Mouse (Mus musculus) cerebellum, postnatal 14 days (tissue): ENCODE results near the gene Mea1.

Experiments
- DNase-seq, 2 experiments: peaks; one replicate each; pipeline ENCODE4 v3.0.0; 2021; ENCODE audit warnings: mixed read lengths in 2 of 2

Gene Mea1

DNA sequence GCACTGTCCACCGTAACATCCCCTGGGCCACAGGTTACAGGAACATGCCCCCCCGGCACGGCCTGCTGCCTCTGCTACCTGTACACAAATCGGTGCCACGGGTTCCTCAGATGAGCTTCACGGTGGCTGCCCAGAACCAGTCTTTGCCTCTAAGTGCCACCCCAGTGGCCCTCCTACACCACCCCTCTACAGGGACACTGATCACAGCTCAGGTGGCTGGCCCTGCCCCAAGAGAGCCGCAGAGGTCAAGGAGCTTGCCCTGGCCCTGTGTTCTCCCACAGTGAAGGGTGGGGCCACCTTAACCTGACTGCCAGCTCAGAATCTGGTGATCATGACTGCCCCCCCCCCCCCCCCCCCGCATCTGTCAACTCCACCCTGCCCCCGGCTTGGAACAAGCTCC lies at the start of gene Mea1:
TSS of gene Mea1 (plus strand) at position 378 of the 400 bp plus-strand sequence.
- peak in 1 of 2 experiments; percentile 44 for DNase-seq

DNA sequence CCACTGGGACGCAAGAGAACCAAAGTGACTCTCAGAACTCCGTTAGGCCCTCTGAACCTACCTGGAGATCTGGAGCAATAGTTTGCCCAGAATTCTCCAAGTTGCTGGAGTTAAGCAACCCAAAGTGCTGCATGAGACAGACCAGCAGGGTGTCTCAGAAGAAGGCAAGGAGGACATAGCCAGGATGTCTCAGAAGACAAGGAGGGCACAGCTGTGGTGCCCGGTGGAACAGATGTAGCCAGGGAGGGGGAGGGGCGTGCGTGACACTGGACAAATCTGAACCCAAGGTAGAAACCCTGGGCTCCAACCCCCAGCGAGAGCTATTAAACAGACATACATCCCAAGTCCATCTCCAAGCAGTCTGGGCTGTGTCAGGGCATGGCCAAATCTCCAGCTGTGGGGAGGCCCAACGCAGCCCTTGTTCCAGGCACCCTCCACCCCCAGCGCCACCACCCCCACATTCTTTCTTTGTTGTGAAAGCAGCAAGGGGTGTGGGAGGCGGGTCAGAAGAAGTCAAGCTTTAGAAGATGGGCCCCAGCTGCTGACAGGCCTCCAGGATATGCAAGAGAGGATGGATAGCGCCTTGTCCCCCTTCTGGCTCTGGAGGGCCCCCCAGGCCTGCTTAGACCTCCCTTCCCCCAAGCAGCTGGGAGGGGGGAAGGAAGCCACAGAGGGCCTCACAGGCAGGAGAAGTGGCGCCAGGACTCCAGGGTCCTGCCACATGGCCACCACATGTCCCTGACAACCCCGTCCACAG lies 48.7 kb upstream of the Mea1 start:
- peak in 1 of 2 experiments; percentile 60 for DNase-seq

DNA sequence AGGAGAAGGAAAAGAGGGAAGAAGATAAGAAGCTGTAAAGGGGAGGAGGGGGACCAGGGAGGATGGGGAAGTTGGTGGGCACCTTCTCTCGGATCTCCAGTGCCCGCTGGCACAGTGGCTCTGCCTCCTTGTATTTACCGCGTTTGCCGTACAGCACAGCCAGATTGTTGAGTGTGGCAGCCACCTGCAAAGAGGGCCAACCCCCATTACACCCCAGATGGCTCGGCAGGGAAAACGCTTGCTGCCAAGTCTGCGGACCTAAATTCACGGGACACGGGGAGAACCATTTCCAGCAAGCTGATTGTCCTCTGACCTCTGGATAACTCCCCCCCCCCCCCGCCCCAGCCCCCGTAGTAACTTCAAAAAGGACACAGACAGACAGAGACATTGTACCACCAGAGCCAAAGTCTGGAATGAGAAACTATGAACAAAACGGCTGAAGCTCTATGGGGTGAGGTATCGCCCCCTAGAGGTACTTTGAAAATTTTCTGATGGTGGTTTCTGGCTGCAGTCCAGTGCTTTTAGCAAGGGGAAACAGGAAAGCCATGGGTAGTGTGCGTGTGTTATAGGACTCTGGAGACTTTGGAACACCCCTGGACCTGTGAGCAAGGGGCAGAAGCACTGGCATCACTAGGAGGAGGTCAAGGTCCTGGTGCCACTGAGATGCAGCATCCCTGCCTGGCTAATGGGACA lies 41.6 kb upstream of the Mea1 start:
- peak; percentile 85 to 87 for DNase-seq

DNA sequence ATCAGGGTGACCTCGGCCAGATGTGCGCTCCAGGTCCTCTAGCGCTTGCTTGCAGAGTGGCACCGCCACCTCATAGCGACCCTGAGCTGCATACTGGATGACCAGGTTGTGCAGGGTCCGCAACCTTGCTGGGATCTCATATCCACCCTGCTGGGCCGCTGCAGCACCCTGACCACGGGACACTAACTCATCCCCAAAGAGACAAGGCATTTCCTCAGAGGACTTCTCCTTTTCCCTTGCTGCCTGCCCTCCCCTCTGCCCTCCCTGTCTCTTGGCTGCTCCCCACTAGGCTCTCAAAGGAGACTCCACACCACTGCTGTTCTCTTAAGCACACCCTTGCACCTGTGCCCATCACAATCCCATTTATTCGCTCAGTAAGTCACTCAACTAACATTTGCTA lies 38.7 kb upstream of the Mea1 start:
- no peak for DNase-seq

DNA sequence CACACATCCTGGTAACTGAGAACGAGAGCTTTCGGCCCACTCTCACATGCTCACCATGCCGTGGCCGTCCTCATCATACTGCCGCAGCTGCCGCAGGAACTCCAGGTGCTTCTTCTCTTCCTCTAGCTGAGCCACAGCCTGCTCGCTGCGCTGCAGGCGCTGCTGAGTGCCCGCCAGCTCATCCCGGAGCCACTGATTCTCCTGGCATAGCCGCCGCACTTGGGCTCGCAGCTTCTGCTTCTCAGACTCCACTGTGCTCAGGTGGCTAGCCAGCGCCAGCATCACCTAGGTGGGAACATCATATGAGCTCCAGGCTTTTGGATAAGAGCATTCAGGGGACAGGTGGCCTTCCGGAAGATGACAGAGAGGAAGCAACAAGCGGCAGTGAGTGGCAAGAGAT lies 36.5 kb upstream of the Mea1 start:
- DNase-seq: no peak

DNA sequence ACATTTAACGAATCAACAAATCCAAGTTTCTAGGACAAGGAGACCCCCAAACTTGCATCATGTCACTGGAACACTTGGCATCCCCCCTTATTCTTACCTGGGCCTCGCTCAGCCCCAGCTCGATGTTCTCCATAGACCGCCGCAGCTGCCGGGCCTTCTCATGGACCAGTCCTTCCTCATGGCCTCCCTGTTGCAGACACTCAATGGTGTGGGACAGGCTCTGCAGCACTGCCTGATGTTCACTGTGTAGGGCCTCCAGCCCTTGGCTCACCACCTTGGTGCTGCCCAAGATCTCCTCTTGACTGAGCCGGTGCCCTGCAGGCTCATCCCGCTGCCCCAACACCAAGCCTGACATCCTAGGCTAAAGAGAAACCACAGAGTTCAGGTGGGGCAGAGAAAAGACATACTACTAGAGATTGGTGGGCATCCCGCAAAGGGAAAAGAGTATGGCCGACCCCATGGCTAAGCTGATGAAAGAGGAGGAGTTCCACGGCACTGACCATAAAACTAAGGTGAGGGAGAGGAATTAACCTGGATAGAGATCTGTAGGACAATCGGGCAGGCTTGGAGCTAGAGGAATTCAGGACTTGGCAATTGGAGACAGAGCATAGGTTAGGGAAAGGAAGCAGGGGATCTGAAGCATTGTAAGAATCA lies 34.3 kb upstream of the Mea1 start:
- no peak for DNase-seq

DNA sequence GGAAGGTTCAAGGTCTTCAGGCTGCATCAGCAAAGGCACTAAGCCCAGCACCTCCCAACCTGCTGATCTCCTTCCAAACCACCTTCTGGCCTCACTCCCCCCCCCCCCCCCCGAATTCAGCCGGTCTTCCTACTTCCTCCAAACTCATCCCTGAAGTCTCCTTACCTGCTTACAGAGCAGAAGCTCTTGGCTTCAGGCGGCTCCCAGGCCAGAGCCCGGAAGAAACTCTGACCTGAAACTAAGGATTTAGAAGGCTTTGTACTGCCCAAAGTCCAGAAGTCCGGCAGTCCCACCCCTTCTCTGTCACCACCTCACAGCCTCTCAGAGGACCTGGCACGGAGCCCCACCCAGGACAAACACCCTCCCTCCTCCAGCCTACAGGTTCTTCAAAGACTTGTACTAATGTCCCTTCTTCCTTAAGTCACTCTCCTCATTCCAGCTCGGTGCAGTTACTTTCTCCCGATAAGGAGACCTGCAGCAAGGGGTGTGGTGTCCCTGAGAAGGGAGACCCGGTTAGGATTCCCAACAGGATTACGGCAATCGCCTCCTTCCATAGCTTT lies 33.6 kb upstream of the Mea1 start:
- peak; percentile 60 to 76 for DNase-seq

DNA sequence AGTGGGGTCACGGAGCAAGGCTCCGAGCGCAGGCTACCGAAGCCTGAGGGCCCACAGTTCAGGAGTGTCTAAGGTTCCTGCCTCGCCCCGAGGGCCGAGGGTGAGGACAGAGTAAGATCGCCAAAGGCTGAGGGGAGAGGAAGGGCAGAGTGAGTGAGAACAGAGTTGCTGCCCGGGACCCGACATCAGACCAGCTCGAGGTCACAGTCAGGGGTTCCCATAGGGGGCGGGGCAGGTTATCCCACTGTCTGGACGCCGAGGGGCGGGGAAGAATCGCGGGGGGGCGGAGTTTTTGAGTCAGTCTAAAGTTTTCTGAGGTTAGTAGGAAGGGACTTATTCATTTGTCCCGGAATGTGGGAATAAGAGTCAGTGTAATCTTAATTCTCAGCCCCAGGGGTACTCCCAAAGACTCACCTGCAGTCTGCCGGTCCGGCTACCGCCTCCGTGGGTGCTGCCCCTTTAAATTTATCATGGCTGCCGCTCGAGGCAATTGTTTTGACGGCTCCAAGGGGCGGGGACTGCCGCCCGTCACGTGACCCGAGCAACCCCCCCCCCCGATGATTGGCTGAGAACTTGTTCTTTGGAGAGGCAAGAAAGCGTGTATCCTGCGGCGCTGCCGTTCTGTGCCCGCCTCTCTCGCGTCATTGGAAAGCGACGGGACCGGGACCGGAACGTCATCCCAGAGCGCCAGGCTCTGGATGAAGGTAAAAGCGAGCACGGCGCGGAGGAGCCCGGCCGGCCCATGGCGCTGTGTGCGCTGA lies 32.9 kb upstream of the Mea1 start, which contains the start of the genes Klc4 and Mrpl2:
TSS of gene Klc4 (minus strand) at position 462 of the 761 bp plus-strand sequence.
TSS of gene Mrpl2 (plus strand) at position 669 of the 761 bp plus-strand sequence.
- DNase-seq: peak; percentile 100

DNA sequence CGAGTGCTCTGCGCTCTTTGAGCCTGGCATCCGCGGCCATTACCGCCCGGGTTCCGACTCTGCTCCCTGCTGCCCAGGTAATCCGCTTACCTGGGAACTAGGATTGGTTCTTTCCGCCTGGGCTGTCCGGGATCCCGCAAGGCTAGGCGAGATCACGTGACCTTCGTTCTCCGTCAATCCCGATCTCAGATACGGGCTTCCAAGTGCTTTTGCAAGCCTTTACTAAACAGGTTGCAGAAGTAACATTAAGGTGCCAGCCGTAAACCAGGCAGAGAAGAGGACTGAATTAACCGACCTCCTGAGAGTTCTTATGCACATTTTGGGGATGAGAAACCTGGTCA lies 32.3 kb upstream of the Mea1 start:
- DNase-seq: no peak

DNA sequence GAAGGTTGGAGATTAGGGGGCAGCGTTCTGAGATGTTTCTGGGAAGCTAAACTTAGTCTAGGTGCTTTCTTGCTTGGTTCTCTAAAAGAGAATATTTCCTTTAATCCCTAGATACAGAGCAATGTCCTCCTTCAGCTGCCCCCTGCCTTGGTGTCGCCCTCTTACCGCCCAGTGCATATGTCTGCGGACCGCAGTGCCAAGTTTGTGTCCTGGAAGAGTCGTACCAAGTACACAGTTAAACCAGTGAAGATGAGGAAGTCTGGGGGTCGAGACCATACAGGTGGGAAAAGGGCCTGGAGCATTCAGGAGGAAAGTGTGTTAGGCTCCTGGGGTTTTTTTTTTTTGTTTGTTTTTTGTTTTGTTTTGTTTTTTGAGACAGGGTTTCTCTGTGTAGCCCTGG lies 31.3 kb upstream of the Mea1 start:
- no peak for DNase-seq

DNA sequence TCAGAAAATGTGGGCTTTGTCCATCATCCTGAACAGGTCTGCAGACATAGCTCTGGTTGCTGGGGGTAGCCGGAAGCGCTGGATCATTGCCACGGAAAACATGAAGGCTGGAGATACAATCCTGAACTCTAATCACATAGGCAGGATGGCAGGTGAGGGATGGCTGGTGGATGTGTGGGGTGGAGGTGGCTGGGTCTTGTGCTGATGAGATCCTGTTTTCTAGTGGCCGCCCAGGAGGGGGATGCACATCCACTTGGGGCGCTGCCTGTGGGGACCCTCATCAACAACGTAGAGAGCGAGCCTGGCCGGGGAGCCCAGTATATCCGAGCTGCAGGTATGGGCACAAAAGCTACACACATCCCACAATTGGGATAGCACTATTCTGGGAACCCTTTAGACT lies 30.2 kb upstream of the Mea1 start:
- DNase-seq: no peak

DNA sequence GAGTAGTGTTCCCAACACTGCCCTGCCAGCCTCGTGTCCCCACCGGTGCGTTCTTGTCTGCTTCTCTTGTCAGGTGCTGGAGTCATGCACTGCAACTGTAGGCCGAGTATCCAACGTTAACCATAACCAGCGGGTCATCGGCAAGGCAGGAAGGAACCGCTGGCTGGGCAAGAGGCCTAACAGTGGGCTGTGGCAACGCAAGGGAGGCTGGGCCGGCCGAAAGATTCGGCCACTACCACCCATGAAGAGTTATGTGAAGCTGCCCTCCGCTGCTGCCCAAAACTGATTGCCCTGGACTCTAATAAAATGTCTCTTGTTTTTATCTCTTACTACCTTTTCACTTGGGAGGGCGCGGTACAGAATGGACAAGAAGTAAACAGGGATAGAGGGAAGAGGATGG lies 28.8 kb upstream of the Mea1 start:
- no peak for DNase-seq

DNA sequence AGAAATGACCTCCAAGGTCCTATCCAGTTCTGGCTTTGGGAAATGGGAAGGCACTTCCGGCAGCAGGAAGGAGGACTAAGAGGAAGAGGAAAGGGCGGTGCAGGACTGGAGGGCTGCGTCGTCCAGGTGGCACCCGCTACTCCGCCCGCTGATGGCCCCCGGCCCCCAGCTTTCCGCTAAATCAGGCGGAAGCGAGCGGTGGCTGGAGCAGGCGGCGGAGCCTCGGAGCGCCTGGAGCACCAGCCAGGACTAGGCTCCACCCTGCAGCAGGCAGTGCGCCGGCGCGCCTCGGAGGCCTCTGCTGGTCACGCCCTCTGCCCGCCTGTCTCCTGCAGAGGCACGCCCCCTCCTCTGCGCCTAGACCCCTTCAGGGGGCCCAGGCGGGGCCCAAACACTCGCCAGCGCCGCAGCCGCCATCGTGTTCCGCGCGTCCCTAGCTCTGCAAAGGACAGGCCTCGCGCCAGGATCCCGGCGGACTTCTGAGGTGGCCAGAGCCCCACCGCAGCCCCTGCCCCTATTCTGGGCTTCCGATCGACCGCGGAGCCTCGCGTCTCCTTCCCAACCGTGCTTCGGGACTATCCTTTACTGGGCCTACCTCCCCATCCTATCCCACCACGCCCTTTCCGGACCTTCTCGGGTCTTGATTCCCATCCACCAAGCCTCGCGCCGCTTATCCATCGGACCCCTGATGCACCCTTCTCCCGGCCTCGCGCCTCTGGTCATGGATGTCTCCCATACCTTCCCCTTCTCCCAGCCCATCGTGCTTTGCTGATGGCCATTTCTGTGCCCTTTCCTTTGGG lies 28.2 kb upstream of the Mea1 start, which contains the start of gene Cul7:
TSS of gene Cul7 (plus strand) at position 106 of the 800 bp plus-strand sequence.
- DNase-seq: peak; percentile 95 to 96

DNA sequence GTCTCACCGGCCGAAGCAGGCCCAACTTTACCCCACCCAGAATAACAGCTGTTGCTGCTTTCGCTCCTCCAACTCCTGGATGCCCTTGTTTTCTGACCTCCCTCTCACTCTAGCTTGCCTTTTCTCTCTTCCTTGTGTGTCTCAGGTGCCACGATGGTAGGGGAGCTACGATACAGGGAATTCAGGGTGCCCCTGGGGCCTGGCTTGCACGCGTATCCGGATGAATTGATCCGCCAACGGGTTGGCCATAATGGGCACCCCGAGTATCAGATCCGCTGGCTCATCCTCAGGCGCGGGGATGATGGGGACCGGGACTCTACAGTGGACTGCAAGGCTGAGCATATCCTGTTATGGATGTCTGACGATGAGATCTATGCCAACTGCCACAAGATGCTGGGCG lies 27.3 kb upstream of the Mea1 start:
- DNase-seq: peak in 1 of 2 experiments; percentile 35

DNA sequence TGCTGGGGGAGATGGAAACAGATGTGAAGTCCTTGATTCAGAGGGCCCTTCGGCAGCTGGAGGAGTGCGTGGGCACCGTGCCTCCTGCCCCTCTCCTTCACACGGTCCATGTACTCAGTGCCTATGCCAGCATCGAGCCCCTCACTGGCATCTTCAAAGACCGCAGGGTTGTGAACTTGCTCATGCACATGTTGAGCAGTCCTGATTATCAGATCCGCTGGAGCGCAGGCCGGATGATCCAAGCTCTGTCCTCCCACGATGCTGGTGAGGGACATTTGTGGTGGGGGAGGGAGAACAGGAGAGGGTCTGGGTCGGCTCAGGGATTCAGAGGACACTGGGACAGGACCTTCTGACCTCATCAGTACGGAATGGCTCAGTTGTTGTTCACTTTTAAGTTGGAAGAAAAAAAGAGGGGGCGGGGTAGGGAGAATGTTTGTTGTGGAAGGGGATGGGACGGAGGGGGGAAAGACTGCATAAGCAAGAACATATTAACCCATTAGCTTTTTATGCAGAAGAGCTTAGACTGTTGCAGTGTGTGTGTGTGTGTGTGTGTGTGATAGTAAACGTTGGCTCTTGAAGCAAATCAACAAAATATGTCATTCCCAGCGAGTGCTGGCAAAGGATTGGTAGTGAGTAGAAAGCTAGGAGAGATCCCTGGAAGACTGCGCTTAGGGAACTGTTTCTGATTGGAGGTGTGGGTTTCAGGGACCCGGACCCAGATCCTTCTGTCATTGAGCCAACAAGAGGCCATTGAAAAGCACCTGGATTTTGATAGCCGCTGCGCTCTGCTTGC lies 26.6 kb upstream of the Mea1 start:
- DNase-seq: no peak

DNA sequence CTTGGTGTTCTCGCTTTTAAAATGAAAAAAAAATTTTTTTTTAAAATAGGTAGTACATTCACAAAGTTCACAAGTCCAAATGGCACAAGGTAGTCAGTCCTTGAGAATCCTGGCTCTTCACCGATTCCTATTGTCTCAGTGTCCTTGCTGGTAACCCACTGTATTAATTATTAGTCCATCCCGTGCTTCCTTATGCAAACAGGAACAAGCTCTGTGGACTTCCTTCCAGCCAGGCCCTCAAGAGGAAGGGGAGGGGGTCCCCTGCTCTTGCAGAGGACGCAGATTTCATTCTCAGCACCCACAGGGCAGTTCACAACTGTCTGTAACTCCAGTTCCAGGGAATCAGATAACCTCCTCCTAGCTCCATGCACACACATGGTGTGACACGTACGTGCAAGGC lies 22.5 kb upstream of the Mea1 start:
- no peak for DNase-seq

DNA sequence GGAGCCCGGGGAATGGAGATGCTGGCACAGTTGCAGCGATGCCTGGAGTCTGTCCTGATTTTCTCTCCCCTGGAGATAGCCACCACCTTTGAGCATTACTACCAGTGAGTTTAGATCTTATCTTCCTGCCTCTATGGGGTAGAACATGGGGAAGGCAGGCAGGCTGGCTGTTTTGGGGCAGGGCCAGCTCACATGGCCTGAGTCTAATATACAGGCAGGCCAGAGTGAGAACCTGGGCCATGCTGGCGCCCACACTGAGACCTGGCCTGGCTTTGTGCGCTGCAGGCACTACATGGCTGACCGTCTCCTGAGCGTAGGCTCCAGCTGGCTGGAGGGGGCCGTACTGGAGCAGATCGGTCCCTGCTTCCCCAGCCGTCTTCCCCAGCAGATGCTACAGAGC lies 17.2 kb upstream of the Mea1 start:
- DNase-seq: peak; percentile 81 to 85

DNA sequence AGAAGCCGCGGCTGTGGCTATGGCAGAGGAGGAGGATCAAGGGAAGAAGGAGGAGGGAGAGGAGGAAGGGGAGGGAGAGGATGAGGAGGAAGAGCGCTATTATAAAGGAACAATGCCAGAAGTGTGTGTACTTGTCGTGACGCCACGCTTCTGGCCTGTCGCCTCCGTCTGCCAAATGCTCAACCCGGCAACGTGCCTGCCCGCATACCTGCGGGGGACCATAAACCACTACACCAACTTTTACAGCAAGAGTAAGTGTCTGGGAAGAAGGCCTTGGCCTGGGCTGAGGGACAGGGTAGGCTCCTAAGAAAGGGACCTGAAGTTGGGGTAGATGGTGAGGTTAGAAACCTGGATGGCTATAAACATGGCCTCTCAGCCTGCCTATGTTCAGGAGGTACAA lies 16.6 kb upstream of the Mea1 start:
- DNase-seq: peak; percentile 69 to 75

DNA sequence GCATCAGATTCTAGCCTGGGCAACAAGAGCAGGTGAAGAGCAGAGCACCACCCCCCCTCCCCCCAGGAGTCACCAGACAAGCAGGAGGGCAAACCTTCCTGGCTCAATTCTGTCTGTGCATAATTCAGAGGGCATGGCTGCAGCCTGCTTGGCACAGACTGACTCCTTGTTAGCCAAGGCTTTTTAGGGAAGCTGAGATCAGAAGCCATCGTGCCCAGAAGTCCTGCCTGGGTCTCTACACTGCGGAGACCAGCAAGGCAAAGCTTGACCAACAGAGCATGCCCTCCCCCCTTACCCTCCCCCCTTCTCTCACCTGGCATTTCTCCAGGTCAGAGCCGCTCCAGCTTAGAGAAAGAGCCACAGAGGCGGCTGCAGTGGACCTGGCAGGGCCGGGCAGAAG lies 15.9 kb upstream of the Mea1 start:
- DNase-seq: peak; percentile 83 to 85

DNA sequence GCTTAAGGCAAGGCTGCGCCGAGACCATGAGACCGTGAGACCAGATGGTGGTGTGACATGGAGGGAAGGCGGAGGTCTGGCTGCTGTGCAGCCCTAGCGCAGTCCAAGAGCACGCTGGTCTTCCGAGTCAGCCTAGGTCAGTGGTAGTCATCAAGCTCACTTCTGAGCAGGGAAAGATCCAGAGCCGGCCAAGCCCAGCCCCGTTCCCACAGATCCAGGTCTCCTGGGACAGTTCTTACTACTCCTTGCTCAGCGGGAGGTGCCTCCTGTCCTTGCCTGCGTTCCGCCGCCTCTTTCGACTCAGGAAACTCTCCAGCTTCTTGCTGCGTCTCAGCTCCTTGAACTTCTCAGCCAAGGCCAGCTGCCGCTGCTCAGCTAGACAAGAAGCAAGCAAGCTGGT lies 10.9 kb upstream of the Mea1 start:
- no peak for DNase-seq

DNA sequence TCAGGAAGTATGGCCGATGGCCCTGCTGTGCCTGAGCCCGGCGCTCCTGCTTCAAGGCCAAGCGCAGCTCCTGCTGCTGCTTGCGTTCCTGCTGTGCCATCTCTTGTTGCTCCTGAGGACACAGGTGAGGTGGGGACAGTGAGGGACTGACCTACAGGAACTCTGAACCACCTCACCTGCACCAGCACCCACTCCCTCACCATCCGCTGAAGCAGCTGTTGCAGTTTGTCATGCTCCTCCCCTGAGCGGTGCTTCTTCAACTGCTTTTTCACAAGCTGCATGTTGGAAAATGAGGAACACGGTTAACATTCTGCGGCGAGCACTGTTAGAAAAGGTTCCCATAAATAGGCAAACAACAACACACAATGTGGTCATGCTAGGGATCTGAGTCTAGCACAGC lies 8.7 kb upstream of the Mea1 start:
- no peak for DNase-seq
